8 mouse cellular contexts compared by ENCODE assay signal in the genomic region with DNA sequence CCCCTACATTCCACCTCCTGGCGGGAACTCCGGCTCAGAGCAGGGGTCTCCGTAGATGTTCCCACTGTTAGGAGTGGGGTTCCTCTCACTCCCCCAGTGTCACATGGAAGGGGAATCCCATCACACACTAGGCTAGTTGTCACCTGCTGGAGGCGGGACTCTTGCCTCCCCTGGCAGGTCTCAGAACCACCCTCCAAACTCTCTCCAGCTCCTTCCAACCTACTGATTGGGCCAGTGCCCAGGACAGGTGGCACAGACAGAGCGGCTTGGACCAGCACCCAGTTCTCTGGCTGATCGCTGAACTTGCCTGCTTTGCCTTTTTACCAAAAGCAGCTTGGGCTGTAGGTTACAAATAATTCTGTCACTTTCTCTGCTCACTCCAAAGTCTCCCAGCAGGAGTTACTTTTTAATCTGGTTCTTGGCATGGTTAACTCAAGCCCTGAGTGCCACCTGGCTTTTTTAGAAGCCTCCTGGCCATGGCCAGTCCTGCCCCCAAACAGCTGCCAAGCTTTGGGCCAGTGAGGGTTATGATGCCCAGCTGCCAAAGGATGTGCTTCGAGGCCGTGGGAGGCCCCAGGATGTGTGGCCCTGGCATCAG. TPM values are rescaled to one million over a fixed set of nuclear protein-coding genes. Genes with fewer than 3 reads are reported as not detected.
DNase-seq lines count a peak whose midpoint lies in the region; ATAC-seq and TF ChIP-seq lines count a peak whose summit lies in the region.

No protein-coding gene starts in this region.

- ATAC-seq in midbrain, embryonic 13.5 days = peak; percentile 48

- H3K4me3 ChIP-seq in cerebellum, adult 2 months (replicated peaks; ENCODE audit: insufficient read depth, low read depth, low read length) = peak overlapping the region; percentile 85
- peak overlapping the region; percentile 69 for H3K4me3 ChIP-seq in hindbrain, embryonic 10.5 days
- H3K4me3 ChIP-seq in midbrain, embryonic 13.5 days (replicated peaks) = peak overlapping the region; percentile 58

- peak; percentile 26 for DNase-seq in layer of hippocampus, adult 18-20 months (ENCODE audit: low spot score in 2 of 2)
- no peak for DNase-seq in layer of hippocampus, adult 9-10 months (ENCODE audit: low spot score)
- DNase-seq in cerebellum, adult 2 months = peak; percentile 96 to 97
- no peak for DNase-seq in hindbrain, embryonic 10.5 days (ENCODE audit: low spot score)
- DNase-seq in layer of hippocampus, postnatal 10 days (ENCODE audit: low spot score in 2 of 2) = peak; percentile 49
- no peak for DNase-seq in retina, embryonic 14.5 days (ENCODE audit: low spot score)
- no peak for DNase-seq in ovary, adult 18-20 months (ENCODE audit: low spot score)

- 0 out of 2 replicates have a peak, but pooled peaks have one; percentile 17 for TF ChIP-seq POLR2A in cerebellum, adult 2 months (IDR thresholded peaks at IDR 0.05; ENCODE audit: borderline replicate concordance, insufficient read depth, low read length)

- peak overlapping the region; percentile 68 for H3K9ac ChIP-seq in midbrain, embryonic 13.5 days (replicated peaks)

- no peaks in the 10 kb centered on the region for H3K36me3 ChIP-seq in hindbrain, embryonic 10.5 days
- no peaks in the 10 kb centered on the region for H3K36me3 ChIP-seq in midbrain, embryonic 13.5 days

- no peak for TF ChIP-seq CTCF in cerebellum, adult 2 months (IDR thresholded peaks at IDR 0.05; ENCODE audit: borderline replicate concordance, insufficient read depth, low read depth, low read length)

- H3K4me1 ChIP-seq in cerebellum, adult 2 months (ENCODE audit: control insufficient read depth, insufficient read depth, low read length) = peaks cover 35% of the 10 kb centered on the region
- peaks cover 82% of the 10 kb centered on the region for H3K4me1 ChIP-seq in hindbrain, embryonic 10.5 days (replicated peaks)
- peaks cover 64% of the 10 kb centered on the region for H3K4me1 ChIP-seq in midbrain, embryonic 13.5 days (replicated peaks)

- no peaks in the 10 kb centered on the region for H3K27me3 ChIP-seq in cerebellum, adult 2 months (ENCODE audit: control insufficient read depth, insufficient read depth, low read length)
- H3K27me3 ChIP-seq in hindbrain, embryonic 10.5 days (ENCODE audit: insufficient read depth, poor library complexity, severe bottlenecking) = peaks cover 13% of the 10 kb centered on the region
- no peaks in the 10 kb centered on the region for H3K27me3 ChIP-seq in midbrain, embryonic 13.5 days

- peak overlapping the region; percentile 75 for H3K4me2 ChIP-seq in midbrain, embryonic 13.5 days (replicated peaks)

- H3K27ac ChIP-seq in cerebellum, adult 2 months (ENCODE audit: insufficient read depth, low read length) = peak overlapping the region; percentile 94
- H3K27ac ChIP-seq in hindbrain, embryonic 10.5 days = peak overlapping the region; percentile 94
- peak overlapping the region; percentile 70; the same call in 1 of the 2 replicates for H3K27ac ChIP-seq in midbrain, embryonic 13.5 days

- 5% methylated on average over 8 of the region's 8 CpGs for WGBS in cerebellum, adult 2 months
- WGBS in hindbrain, embryonic 10.5 days = 20% methylated on average over 8 of the region's 8 CpGs
- WGBS in midbrain, embryonic 13.5 days = 19% methylated on average over 8 of the region's 8 CpGs

- no peaks in the 10 kb centered on the region for H3K9me3 ChIP-seq in hindbrain, embryonic 10.5 days
- H3K9me3 ChIP-seq in midbrain, embryonic 13.5 days = no peaks in the 10 kb centered on the region

RNA-seq across cellular contexts. Expression of a gene that starts 0.7 kb away (rescaled TPM):
- 100 to 1,000 TPM; 212 to 231 TPM for total RNA-seq in layer of hippocampus, adult 18-20 months (2021)
- polyA plus RNA-seq in cerebellum, adult 2 months (2012; rRNA removed) = 150 and 158 TPM in 2 replicates
- 31.5 and 46.4 TPM in 2 replicates for polyA plus RNA-seq in hindbrain, embryonic 10.5 days (2016; fragmentation: Nextera tagmentation; extraction: Ambion mirVana)
- total RNA-seq in layer of hippocampus, postnatal 10 days (2021) = 100 to 1,000 TPM; 269 to 278 TPM
- polyA plus RNA-seq in midbrain, embryonic 13.5 days (2015; fragmentation: Nextera tagmentation; extraction: Ambion mirVana) = 130 and 141 TPM in 2 replicates

Comparison
In these comparisons a context has a peak if more than half of its experiments do, and no peak if none do; other contexts are left out.
1. DNase-seq: peak in layer of hippocampus, adult 18-20 months (2 of 2), cerebellum, adult 2 months (2 of 2) and layer of hippocampus, postnatal 10 days (2 of 2); none in layer of hippocampus, adult 9-10 months (single experiment), hindbrain, embryonic 10.5 days (single experiment), retina, embryonic 14.5 days (single experiment) and ovary, adult 18-20 months (single experiment).
2. Peak in every context shown above with its lines, with median percentiles within 50 percentile points of each other: H3K27ac ChIP-seq and H3K4me3 ChIP-seq.